Mouse (Mus musculus): ENCODE measurements around the gene Cdc37l1. TPM values are rescaled to one million over a fixed set of nuclear protein-coding genes. Genes with fewer than 3 reads are reported as not detected.
A peak's percentile ranks its signal among the peaks of the same experiment; 100 is the strongest.

Gene Cdc37l1
- polyA plus RNA-seq, 1 experiment from 2014 or later = 42.9 TPM

GRCm38 (mm10) chr19:29014466-29015055 is 24.4 kb downstream of the Cdc37l1 start:
- H3K27me3 ChIP-seq (replicated peaks; ENCODE audit: control insufficient read depth, insufficient read depth, low read length) = no peaks in the 10 kb centered on the region
- peaks cover 68% of the 10 kb centered on the region for H3K36me3 ChIP-seq (ENCODE audit: control insufficient read depth, insufficient read depth, low read length)

GRCm38 (mm10) chr19:29015410-29016203 is 25.5 kb downstream of the Cdc37l1 start:
- no peak overlapping the region for H3K27ac ChIP-seq (ENCODE audit: low read depth)
- 76% methylated on average over 8 of the region's 8 CpGs for WGBS
- DNase-seq (ENCODE audit: low spot score) (peak; percentile 21), ATAC-seq (replicated peaks; ENCODE audit: low FRiP score, low TSS enrichment, low read depth) (no peak)
- H3K36me3 ChIP-seq (ENCODE audit: control insufficient read depth, insufficient read depth, low read length) = peaks cover 74% of the 10 kb centered on the region
- H3K9ac ChIP-seq (ENCODE audit: low read length) = no peak overlapping the region
- no peaks in the 10 kb centered on the region for H3K4me1 ChIP-seq (replicated peaks; ENCODE audit: control insufficient read depth, insufficient read depth, low read length)
- H3K9me3 ChIP-seq (ENCODE audit: control insufficient read depth, low read length) = no peaks in the 10 kb centered on the region
- no peak overlapping the region for H3K4me3 ChIP-seq (ENCODE audit: low read depth, low read length)
- no peaks in the 10 kb centered on the region for H3K27me3 ChIP-seq (replicated peaks; ENCODE audit: control insufficient read depth, insufficient read depth, low read length)
- H3K4me2 ChIP-seq (ENCODE audit: low read length) = no peak overlapping the region

More at GRCm38 (mm10) chr19:29014466-29015055, 24.4 kb downstream of the Cdc37l1 start:
- Histone ChIP-seq H3K9me3 (ENCODE audit: control insufficient read depth, low read length) (no peaks in the 10 kb centered on the region), H3K4me3 (ENCODE audit: low read depth, low read length) (no peak overlapping the region), H3K27ac (ENCODE audit: low read depth) (no peak overlapping the region), H3K4me2 (ENCODE audit: low read length) (no peak overlapping the region), H3K9ac (ENCODE audit: low read length) (no peak overlapping the region), H3K4me1 (replicated peaks; ENCODE audit: control insufficient read depth, insufficient read depth, low read length) (no peaks in the 10 kb centered on the region)
- no peak for ATAC-seq (replicated peaks; ENCODE audit: low FRiP score, low TSS enrichment, low read depth)
- 71% methylated on average over 5 of the region's 5 CpGs for WGBS
- no peak for DNase-seq (ENCODE audit: low spot score)

- Histone ChIP-seq H3K4me1 (replicated peaks; ENCODE audit: control insufficient read depth, insufficient read depth, low read length) (no peaks in the 10 kb centered on the region), H3K9ac (ENCODE audit: low read length) (no peak overlapping the region), H3K4me2 (ENCODE audit: low read length) (no peak overlapping the region), H3K27ac (ENCODE audit: low read depth) (no peak overlapping the region), H3K4me3 (ENCODE audit: low read depth, low read length) (no peak overlapping the region), H3K36me3 (ENCODE audit: control insufficient read depth, insufficient read depth, low read length) (peaks cover 76% of the 10 kb centered on the region), H3K27me3 (replicated peaks; ENCODE audit: control insufficient read depth, insufficient read depth, low read length) (no peaks in the 10 kb centered on the region), H3K9me3 (ENCODE audit: control insufficient read depth, low read length) (no peaks in the 10 kb centered on the region)
- DNase-seq (ENCODE audit: low spot score) = no peak
- 76% methylated on average over 5 of the region's 5 CpGs for WGBS
- ATAC-seq (replicated peaks; ENCODE audit: low FRiP score, low TSS enrichment, low read depth) = no peak
Measured at GRCm38 (mm10) chr19:29016204-29016765, 26.1 kb downstream of the Cdc37l1 start.

GRCm38 (mm10) chr19:29016786-29017185 is 26.6 kb downstream of the Cdc37l1 start:
- peaks cover 76% of the 10 kb centered on the region for H3K36me3 ChIP-seq (ENCODE audit: control insufficient read depth, insufficient read depth, low read length)
- WGBS = 57% methylated on average over 5 of the region's 5 CpGs
- H3K4me2 ChIP-seq (ENCODE audit: low read length) = no peak overlapping the region
- no peak overlapping the region for H3K27ac ChIP-seq (ENCODE audit: low read depth)
- H3K4me1 ChIP-seq (replicated peaks; ENCODE audit: control insufficient read depth, insufficient read depth, low read length) = no peaks in the 10 kb centered on the region
- H3K9me3 ChIP-seq (ENCODE audit: control insufficient read depth, low read length) = no peaks in the 10 kb centered on the region
- H3K9ac ChIP-seq (ENCODE audit: low read length) = no peak overlapping the region
- H3K27me3 ChIP-seq (replicated peaks; ENCODE audit: control insufficient read depth, insufficient read depth, low read length) = no peaks in the 10 kb centered on the region
- no peak for ATAC-seq (replicated peaks; ENCODE audit: low FRiP score, low TSS enrichment, low read depth)
- DNase-seq (ENCODE audit: low spot score) = peak; percentile 34
- no peak overlapping the region for H3K4me3 ChIP-seq (ENCODE audit: low read depth, low read length)

GRCm38 (mm10) chr19:29019647-29020046 is 29.5 kb downstream of the Cdc37l1 start:
- DNase-seq (ENCODE audit: low spot score) (peak; percentile 41), ATAC-seq (replicated peaks; ENCODE audit: low FRiP score, low TSS enrichment, low read depth) (no peak)
- H3K4me3 ChIP-seq (ENCODE audit: low read depth, low read length) = no peak overlapping the region
- H3K4me1 ChIP-seq (replicated peaks; ENCODE audit: control insufficient read depth, insufficient read depth, low read length) = 0 out of 2 replicates have a peak, but pooled peaks cover 3% of the 10 kb centered on the region
- no peaks in the 10 kb centered on the region for H3K9me3 ChIP-seq (ENCODE audit: control insufficient read depth, low read length)
- H3K4me2 ChIP-seq (ENCODE audit: low read length) = no peak overlapping the region
- peaks cover 86% of the 10 kb centered on the region for H3K36me3 ChIP-seq (ENCODE audit: control insufficient read depth, insufficient read depth, low read length)
- H3K27ac ChIP-seq (ENCODE audit: low read depth) = no peak overlapping the region
- H3K9ac ChIP-seq (ENCODE audit: low read length) = no peak overlapping the region
- WGBS = 92% methylated on average over 3 of the region's 3 CpGs
- H3K27me3 ChIP-seq (replicated peaks; ENCODE audit: control insufficient read depth, insufficient read depth, low read length) = no peaks in the 10 kb centered on the region

- Histone ChIP-seq H3K4me2 (ENCODE audit: low read length) (no peak overlapping the region), H3K9ac (ENCODE audit: low read length) (no peak overlapping the region), H3K4me1 (replicated peaks; ENCODE audit: control insufficient read depth, insufficient read depth, low read length) (0 out of 2 replicates have a peak, but pooled peaks cover 3% of the 10 kb centered on the region), H3K27me3 (replicated peaks; ENCODE audit: control insufficient read depth, insufficient read depth, low read length) (no peaks in the 10 kb centered on the region), H3K4me3 (ENCODE audit: low read depth, low read length) (no peak overlapping the region), H3K9me3 (ENCODE audit: control insufficient read depth, low read length) (no peaks in the 10 kb centered on the region), H3K27ac (ENCODE audit: low read depth) (no peak overlapping the region), H3K36me3 (ENCODE audit: control insufficient read depth, insufficient read depth, low read length) (peaks cover 95% of the 10 kb centered on the region)
- peak; percentile 33 for DNase-seq (ENCODE audit: low spot score)
- no peak for ATAC-seq (replicated peaks; ENCODE audit: low FRiP score, low TSS enrichment, low read depth)
- WGBS = 94% methylated on average over 7 of the region's 7 CpGs
Measured at GRCm38 (mm10) chr19:29021754-29022345, 31.7 kb downstream of the Cdc37l1 start.

- Histone ChIP-seq H3K36me3 (ENCODE audit: control insufficient read depth, insufficient read depth, low read length) (peaks cover 72% of the 10 kb centered on the region), H3K4me2 (ENCODE audit: low read length) (no peak overlapping the region), H3K4me1 (replicated peaks; ENCODE audit: control insufficient read depth, insufficient read depth, low read length) (0 out of 2 replicates have a peak, but pooled peaks cover 3% of the 10 kb centered on the region), H3K9ac (ENCODE audit: low read length) (no peak overlapping the region), H3K27ac (ENCODE audit: low read depth) (no peak overlapping the region), H3K9me3 (ENCODE audit: control insufficient read depth, low read length) (no peaks in the 10 kb centered on the region), H3K27me3 (replicated peaks; ENCODE audit: control insufficient read depth, insufficient read depth, low read length) (no peaks in the 10 kb centered on the region), H3K4me3 (ENCODE audit: low read depth, low read length) (no peak overlapping the region)
- 77% methylated on average over 11 of the region's 11 CpGs for WGBS
- ATAC-seq (replicated peaks; ENCODE audit: low FRiP score, low TSS enrichment, low read depth) (no peak), DNase-seq (ENCODE audit: low spot score) (peak; percentile 49)
Measured at GRCm38 (mm10) chr19:29024391-29024947, 34.3 kb downstream of the Cdc37l1 start.

- WGBS = 87% methylated on average over 3 of the region's 3 CpGs
- Histone ChIP-seq H3K27me3 (replicated peaks; ENCODE audit: control insufficient read depth, insufficient read depth, low read length) (no peaks in the 10 kb centered on the region), H3K4me1 (replicated peaks; ENCODE audit: control insufficient read depth, insufficient read depth, low read length) (no peaks in the 10 kb centered on the region), H3K9me3 (ENCODE audit: control insufficient read depth, low read length) (no peaks in the 10 kb centered on the region), H3K36me3 (ENCODE audit: control insufficient read depth, insufficient read depth, low read length) (peaks cover 11% of the 10 kb centered on the region), H3K9ac (ENCODE audit: low read length) (no peak overlapping the region), H3K4me3 (ENCODE audit: low read depth, low read length) (no peak overlapping the region), H3K27ac (ENCODE audit: low read depth) (no peak overlapping the region), H3K4me2 (ENCODE audit: low read length) (no peak overlapping the region)
- ATAC-seq (replicated peaks; ENCODE audit: low FRiP score, low TSS enrichment, low read depth) = no peak
- no peak for DNase-seq (ENCODE audit: low spot score)
Measured at GRCm38 (mm10) chr19:29031788-29032187, 41.6 kb downstream of the Cdc37l1 start.

All from intestine, embryonic 14.5 days (tissue).